Mouse (Mus musculus): ENCODE data around the gene Txndc5.

Txndc5 gene

GRCm38 (mm10) chr13:38511979-38512378 is 16.6 kb downstream of the Txndc5 start:
- DNase-seq (ENCODE audit: low read depth, low spot score) = no peak
- Histone ChIP-seq H3K36me3 (ENCODE audit: control insufficient read depth, insufficient read depth, low read length, poor library complexity, severe bottlenecking) (peaks cover 11% of the 10 kb centered on the region), H3K27me3 (ENCODE audit: control insufficient read depth, insufficient read depth, low read length, poor library complexity, severe bottlenecking) (no peaks in the 10 kb centered on the region)

GRCm38 (mm10) chr13:38509681-38510341 is 18.8 kb downstream of the Txndc5 start:
- no peak for DNase-seq (ENCODE audit: low read depth, low spot score)
- H3K27me3 ChIP-seq (ENCODE audit: control insufficient read depth, insufficient read depth, low read length, poor library complexity, severe bottlenecking) = no peaks in the 10 kb centered on the region
- H3K36me3 ChIP-seq (ENCODE audit: control insufficient read depth, insufficient read depth, low read length, poor library complexity, severe bottlenecking) = peaks cover 13% of the 10 kb centered on the region

- DNase-seq (ENCODE audit: low read depth, low spot score) = no peak
- peaks cover 8% of the 10 kb centered on the region for H3K36me3 ChIP-seq (ENCODE audit: control insufficient read depth, insufficient read depth, low read length, poor library complexity, severe bottlenecking)
- no peaks in the 10 kb centered on the region for H3K27me3 ChIP-seq (ENCODE audit: control insufficient read depth, insufficient read depth, low read length, poor library complexity, severe bottlenecking)
Measured at GRCm38 (mm10) chr13:38506936-38507335, 21.7 kb downstream of the Txndc5 start.

GRCm38 (mm10) chr13:38506320-38506719 is 22.3 kb downstream of the Txndc5 start:
- Histone ChIP-seq H3K27me3 (ENCODE audit: control insufficient read depth, insufficient read depth, low read length, poor library complexity, severe bottlenecking) (no peaks in the 10 kb centered on the region), H3K36me3 (ENCODE audit: control insufficient read depth, insufficient read depth, low read length, poor library complexity, severe bottlenecking) (peaks cover 7% of the 10 kb centered on the region)
- peak; percentile 68 for DNase-seq (ENCODE audit: low read depth, low spot score)

- peaks cover 15% of the 10 kb centered on the region for H3K36me3 ChIP-seq (ENCODE audit: control insufficient read depth, insufficient read depth, low read length, poor library complexity, severe bottlenecking)
- peak; percentile 94 for DNase-seq (ENCODE audit: low read depth, low spot score)
Measured at GRCm38 (mm10) chr13:38503137-38503849, 25.3 kb downstream of the Txndc5 start.

GRCm38 (mm10) chr13:38501314-38501713 is 27.3 kb downstream of the Txndc5 start:
- DNase-seq (ENCODE audit: low read depth, low spot score) = peak; percentile 62
- Histone ChIP-seq H3K36me3 (ENCODE audit: control insufficient read depth, insufficient read depth, low read length, poor library complexity, severe bottlenecking) (peaks cover 13% of the 10 kb centered on the region), H3K27me3 (ENCODE audit: control insufficient read depth, insufficient read depth, low read length, poor library complexity, severe bottlenecking) (no peaks in the 10 kb centered on the region; the same call in 1 of the 2 replicates)

More at GRCm38 (mm10) chr13:38503137-38503849, 25.3 kb downstream of the Txndc5 start:
- H3K27me3 ChIP-seq (ENCODE audit: control insufficient read depth, insufficient read depth, low read length, poor library complexity, severe bottlenecking) = no peaks in the 10 kb centered on the region; the same call in 1 of the 2 replicates

GRCm38 (mm10) chr13:38496715-38497114 is 31.9 kb downstream of the Txndc5 start:
- DNase-seq (ENCODE audit: low read depth, low spot score) = no peak
- Histone ChIP-seq H3K36me3 (ENCODE audit: control insufficient read depth, insufficient read depth, low read length, poor library complexity, severe bottlenecking) (peaks cover 11% of the 10 kb centered on the region), H3K27me3 (ENCODE audit: control insufficient read depth, insufficient read depth, low read length, poor library complexity, severe bottlenecking) (no peaks in the 10 kb centered on the region; the same call in none of the 2 replicates)

- no peak for DNase-seq (ENCODE audit: low read depth, low spot score)
- H3K27me3 ChIP-seq (ENCODE audit: control insufficient read depth, insufficient read depth, low read length, poor library complexity, severe bottlenecking) = no peaks in the 10 kb centered on the region
- H3K36me3 ChIP-seq (ENCODE audit: control insufficient read depth, insufficient read depth, low read length, poor library complexity, severe bottlenecking) = no peaks in the 10 kb centered on the region
Measured at GRCm38 (mm10) chr13:38486767-38487166, 41.9 kb downstream of the Txndc5 start.

GRCm38 (mm10) chr13:38484701-38485100 is 43.9 kb downstream of the Txndc5 start:
- no peaks in the 10 kb centered on the region for H3K36me3 ChIP-seq (ENCODE audit: control insufficient read depth, insufficient read depth, low read length, poor library complexity, severe bottlenecking)
- no peaks in the 10 kb centered on the region for H3K27me3 ChIP-seq (ENCODE audit: control insufficient read depth, insufficient read depth, low read length, poor library complexity, severe bottlenecking)
- no peak for DNase-seq (ENCODE audit: low read depth, low spot score)

GRCm38 (mm10) chr13:38481021-38481420 is 47.6 kb downstream of the Txndc5 start:
- Histone ChIP-seq H3K36me3 (ENCODE audit: control insufficient read depth, insufficient read depth, low read length, poor library complexity, severe bottlenecking) (no peaks in the 10 kb centered on the region), H3K27me3 (ENCODE audit: control insufficient read depth, insufficient read depth, low read length, poor library complexity, severe bottlenecking) (no peaks in the 10 kb centered on the region)
- no peak for DNase-seq (ENCODE audit: low read depth, low spot score)

- Histone ChIP-seq H3K27me3 (ENCODE audit: control insufficient read depth, insufficient read depth, low read length, poor library complexity, severe bottlenecking) (no peaks in the 10 kb centered on the region), H3K36me3 (ENCODE audit: control insufficient read depth, insufficient read depth, low read length, poor library complexity, severe bottlenecking) (no peaks in the 10 kb centered on the region)
- DNase-seq (ENCODE audit: low read depth, low spot score) = peak; percentile 13
Measured at GRCm38 (mm10) chr13:38476936-38477335, 51.7 kb downstream of the Txndc5 start.

- H3K36me3 ChIP-seq (ENCODE audit: control insufficient read depth, insufficient read depth, low read length, poor library complexity, severe bottlenecking) = no peaks in the 10 kb centered on the region
- DNase-seq (ENCODE audit: low read depth, low spot score) = no peak
- H3K27me3 ChIP-seq (ENCODE audit: control insufficient read depth, insufficient read depth, low read length, poor library complexity, severe bottlenecking) = no peaks in the 10 kb centered on the region
Measured at GRCm38 (mm10) chr13:38473497-38473896, 55.1 kb downstream of the Txndc5 start.

- no peaks in the 10 kb centered on the region for H3K36me3 ChIP-seq (ENCODE audit: control insufficient read depth, insufficient read depth, low read length, poor library complexity, severe bottlenecking)
- no peak for DNase-seq (ENCODE audit: low read depth, low spot score)
- no peaks in the 10 kb centered on the region for H3K27me3 ChIP-seq (ENCODE audit: control insufficient read depth, insufficient read depth, low read length, poor library complexity, severe bottlenecking)
Measured at GRCm38 (mm10) chr13:38472636-38473035, 56.0 kb downstream of the Txndc5 start.

GRCm38 (mm10) chr13:38470882-38471281 is 57.7 kb downstream of the Txndc5 start:
- Histone ChIP-seq H3K27me3 (ENCODE audit: control insufficient read depth, insufficient read depth, low read length, poor library complexity, severe bottlenecking) (no peaks in the 10 kb centered on the region), H3K36me3 (ENCODE audit: control insufficient read depth, insufficient read depth, low read length, poor library complexity, severe bottlenecking) (no peaks in the 10 kb centered on the region)

GRCm38 (mm10) chr13:38463410-38463809 is 65.2 kb downstream of the Txndc5 start:
- H3K36me3 ChIP-seq (ENCODE audit: control insufficient read depth, insufficient read depth, low read length, poor library complexity, severe bottlenecking) = no peaks in the 10 kb centered on the region
- peak; percentile 59 for DNase-seq (ENCODE audit: low read depth, low spot score)
- no peaks in the 10 kb centered on the region for H3K27me3 ChIP-seq (ENCODE audit: control insufficient read depth, insufficient read depth, low read length, poor library complexity, severe bottlenecking)

More at GRCm38 (mm10) chr13:38470882-38471281, 57.7 kb downstream of the Txndc5 start:
- no peak for DNase-seq (ENCODE audit: low read depth, low spot score)

All from splenic B cell, adult 2 months (primary cell).